Mouse (Mus musculus) lung, adult 2 months (tissue): ENCODE measurements at regions not wholly inside any gene's neighbourhood (a gene's known extent, or its start where the extent isn't known, plus 50 kb on each side); places are given as distances from the start of the nearest gene placed in this dataset.

Experiments used
- CTCF ChIP-seq: fragments of 200-500 bp; IDR thresholded peaks from 2 replicates; pipeline ENCODE4 v1.5.1; 2011; ENCODE audit warnings: mild to moderate bottlenecking, low read length, control low read depth; ENCODE audit not compliant: insufficient read depth
- POLR2A ChIP-seq: fragments of 200-500 bp; IDR thresholded peaks from 2 replicates; pipeline ENCODE4 v1.6.1; 2011; ENCODE audit warnings: low read depth, mild to moderate bottlenecking, control low read depth, low read length, borderline replicate concordance; ENCODE audit errors: extremely low read depth

- TF ChIP-seq CTCF: no peak
- TF ChIP-seq POLR2A: no peak
These were observed 64.4 kb upstream of the Ankfn1 start for GRCm38 (mm10) chr11:89841853-89842252.
